Mouse (Mus musculus) gastrocnemius, adult 2 months (tissue): ENCODE data around the gene Ggn. TPM values are rescaled to one million over a fixed set of nuclear protein-coding genes. Genes with fewer than 3 reads are reported as not detected.
"Not testable (repeated sequence)": the region's sequence is repeated elsewhere in the genome, so short reads cannot be mapped to it uniquely, and the experiment has no call there.

Experiments
- DNase-seq: peaks from one replicate; pipeline ENCODE4 v3.0.0; 2022
- H3K27ac ChIP-seq: fragments of 200-600 bp; 2 replicates; pipeline ENCODE4 v1.8.1; 2022; ENCODE audit warnings: mild to moderate bottlenecking
- H3K4me3 ChIP-seq: fragments of 200-600 bp; 2 replicates; pipeline ENCODE4 v1.8.1; 2022; ENCODE audit warnings: mild to moderate bottlenecking, moderate library complexity
- CTCF ChIP-seq: fragments of 200-600 bp; IDR thresholded peaks from 2 replicates; pipeline ENCODE4 v1.8.1; 2022; ENCODE audit warnings: antibody characterized with exemption, mild to moderate bottlenecking, moderate library complexity
- intact Hi-C: fragments of 180-260 bp; cut with DNase I; formaldehyde crosslinking; loops from one replicate; pipeline ENCODE4 v1.15.1; 2025
- long read RNA-seq, 2 experiments: library from polyadenylated mRNA; stranded (forward); transcript quantifications; one replicate each; pipeline ENCODE4 v2.0.0; 2021
- total RNA-seq, 2 experiments: library from RNA; stranded (reverse); gene quantifications; 2 replicates each; pipeline ENCODE4 v1.2.3; 2021

Gene Ggn
- total RNA-seq: under 1 TPM; 0.14 to 0.20 TPM
- long read RNA-seq, experiment 1: 0 reads
- long read RNA-seq, experiment 2: 0 reads

GRCm38 (mm10) chr7:29170066-29170754 is at the start of gene Ggn, which contains the start of gene Spred3:
TSS of gene Ggn (plus strand) at chr7:29170210.
TSS of gene Spred3 (minus strand) at chr7:29170411.
- intact Hi-C loops: loop anchor here (5.0 to 10.0 kb wide), 2 partner anchors 405 to 1678 kb away; partner anchors contain the start of genes Nfkbib and Sirt2

DNA sequence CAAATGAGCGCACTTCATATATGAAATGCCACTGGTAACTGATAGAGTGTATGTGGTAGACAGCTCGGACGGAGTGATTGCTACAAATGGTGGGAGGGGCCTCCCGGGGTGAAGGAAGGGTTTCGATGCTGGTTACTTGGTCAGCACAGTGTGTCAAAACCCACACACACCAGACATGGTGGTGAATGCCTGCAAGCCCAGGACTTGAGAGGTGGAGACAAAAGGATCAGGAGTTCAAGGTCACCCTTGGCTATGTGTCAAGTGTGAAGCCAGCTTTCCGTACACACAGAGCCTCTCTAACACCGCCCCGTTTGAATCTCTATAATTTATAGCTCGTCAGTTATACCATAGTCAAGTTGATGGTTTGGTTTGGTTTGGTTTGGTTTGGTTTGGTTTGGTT is 47.2 kb upstream of the Ggn start:
- intact Hi-C loops: no loop called here
- H3K27ac ChIP-seq: peak overlapping the region; percentile 97

More at GRCm38 (mm10) chr7:29170066-29170754, at the start of gene Ggn, which contains the start of gene Spred3:
- Histone ChIP-seq H3K27ac (peak within 1 kb of the TSS; percentile 83), H3K4me3 (peak within 1 kb of the TSS; percentile 89)
- TF ChIP-seq CTCF: no peak
- DNase-seq: peak; percentile 84

GRCm38 (mm10) chr7:29123531-29124358 is 46.3 kb upstream of the Ggn start:
- intact Hi-C loops: loop anchor here (2.0 kb wide), 1 partner anchor 55 kb away; no protein-coding TSS in a partner anchor
- peak overlapping the region; percentile 97 for H3K27ac ChIP-seq
- TF ChIP-seq CTCF: no peak
- peak overlapping the region; percentile 87 for H3K4me3 ChIP-seq
- peak; percentile 93 for DNase-seq

More for the DNA sequence above, 47.2 kb upstream of the Ggn start:
- DNase-seq: no peak
- H3K4me3 ChIP-seq: peak overlapping the region; percentile 72
- no peak for TF ChIP-seq CTCF

DNA sequence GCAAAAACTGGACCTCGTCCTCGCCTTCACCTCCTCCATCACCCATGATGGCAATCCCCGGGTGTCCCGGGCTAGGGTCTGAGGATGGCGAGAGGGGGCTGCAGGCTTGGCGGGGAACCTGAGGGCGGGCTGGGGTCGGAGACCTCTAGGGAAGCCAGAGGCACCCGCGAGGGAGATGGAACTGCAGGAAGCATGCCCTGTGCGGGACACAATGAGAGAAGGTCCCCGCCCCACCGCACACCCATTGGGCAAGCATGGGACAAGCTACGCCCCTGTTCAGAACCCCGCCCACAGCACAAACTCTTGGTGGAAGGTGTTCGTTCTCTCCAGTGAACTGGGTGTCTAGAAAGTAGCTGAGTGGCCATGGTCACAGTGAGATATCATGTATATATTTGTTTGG is 45.0 kb upstream of the Ggn start, which contains the start of gene Ryr1:
Ryr1 (minus strand) TSS at position 210 of the 400 bp plus-strand sequence.
- peak; percentile 93 for DNase-seq
- H3K4me3 ChIP-seq: peak within 1 kb of the TSS; percentile 87
- no peak for TF ChIP-seq CTCF
- peak within 1 kb of the TSS; percentile 97 for H3K27ac ChIP-seq
- intact Hi-C loops: loop anchor here (2.0 kb wide), 1 partner anchor 54 kb away; no protein-coding TSS in a partner anchor

DNA sequence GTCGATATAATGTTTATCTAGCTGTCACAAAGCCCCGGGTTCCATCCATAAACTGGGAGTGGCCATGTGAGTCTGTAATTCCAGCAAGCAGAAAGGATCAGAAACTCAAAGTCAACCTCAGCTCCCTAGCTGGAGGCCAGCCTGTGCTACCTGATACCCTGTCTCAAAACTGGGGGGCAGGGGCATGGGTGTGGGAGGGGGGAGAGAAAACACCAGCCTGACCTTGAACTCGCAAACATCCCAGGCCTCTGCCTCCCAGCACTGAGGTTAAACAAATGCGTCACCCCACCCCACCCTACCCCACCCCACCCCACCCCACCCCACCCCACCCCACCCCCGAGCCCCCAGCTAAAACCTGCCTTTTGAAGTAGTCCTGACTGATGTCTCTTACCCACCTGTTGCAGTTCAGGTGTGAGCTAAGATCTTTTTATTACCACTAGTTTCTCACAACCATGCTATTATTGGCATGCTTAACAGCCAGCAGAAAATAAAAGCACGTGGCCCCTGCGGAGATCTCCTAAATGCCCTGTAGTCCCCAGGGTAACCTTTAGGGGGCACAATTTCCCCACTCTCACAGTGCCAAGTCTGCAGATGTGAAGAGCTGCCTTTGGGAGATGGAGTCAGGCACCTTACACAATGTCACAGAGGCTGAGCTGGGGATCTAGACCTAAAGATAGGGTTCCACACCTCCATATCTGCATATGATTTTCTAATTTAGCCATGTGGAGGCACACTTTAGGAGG is 43.7 kb upstream of the Ggn start:
- Histone ChIP-seq H3K27ac (peak overlapping the region; percentile 97), H3K4me3 (peak overlapping the region; percentile 87; the same call in 1 of the 2 replicates)
- DNase-seq: peak; percentile 81
- TF ChIP-seq CTCF: peak; percentile 84
- intact Hi-C loops: no loop called here

DNA sequence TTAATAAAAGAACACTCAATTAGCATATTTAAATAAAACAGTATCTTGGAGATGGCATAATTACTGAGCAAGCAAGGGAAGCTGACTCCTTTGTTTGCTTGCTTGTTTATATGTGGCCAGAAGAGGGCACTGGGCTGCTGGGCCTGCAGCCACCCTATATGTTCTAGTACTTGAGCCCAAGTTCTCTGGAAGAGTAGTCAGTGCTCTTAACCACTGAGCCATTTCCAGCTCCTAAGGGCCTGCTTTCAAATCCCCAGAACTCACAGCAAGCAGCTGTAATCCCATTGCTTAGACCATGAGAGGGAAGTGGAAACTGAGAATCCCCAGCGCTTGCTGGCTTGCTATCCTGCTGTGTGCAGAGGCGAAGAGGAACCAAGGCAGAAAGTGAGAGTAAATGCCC is 41.3 kb upstream of the Ggn start:
- TF ChIP-seq CTCF: peak; percentile 64
- no peak overlapping the region for H3K4me3 ChIP-seq
- intact Hi-C loops: no loop called here
- no peak overlapping the region for H3K27ac ChIP-seq
- no peak for DNase-seq

DNA sequence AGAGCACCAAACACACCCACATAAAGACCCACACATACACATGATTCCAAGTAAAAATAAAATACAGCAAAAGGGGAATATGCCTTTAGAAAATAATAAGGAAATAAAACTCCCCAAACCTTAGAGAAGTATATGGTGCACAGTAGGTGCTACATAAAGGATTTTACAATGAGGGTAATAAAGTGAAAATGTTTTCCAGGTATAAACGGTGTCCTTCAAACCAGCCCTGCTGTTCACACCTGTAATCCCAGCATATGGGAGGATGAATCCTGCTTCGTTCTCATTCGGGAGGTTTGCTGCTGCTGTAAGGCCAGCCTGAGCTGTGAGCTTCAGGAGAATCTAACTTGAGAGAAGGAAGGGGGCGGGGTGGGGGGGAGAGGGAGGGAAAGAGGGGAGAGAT is 35.8 kb upstream of the Ggn start:
- no peak overlapping the region for H3K4me3 ChIP-seq

DNA sequence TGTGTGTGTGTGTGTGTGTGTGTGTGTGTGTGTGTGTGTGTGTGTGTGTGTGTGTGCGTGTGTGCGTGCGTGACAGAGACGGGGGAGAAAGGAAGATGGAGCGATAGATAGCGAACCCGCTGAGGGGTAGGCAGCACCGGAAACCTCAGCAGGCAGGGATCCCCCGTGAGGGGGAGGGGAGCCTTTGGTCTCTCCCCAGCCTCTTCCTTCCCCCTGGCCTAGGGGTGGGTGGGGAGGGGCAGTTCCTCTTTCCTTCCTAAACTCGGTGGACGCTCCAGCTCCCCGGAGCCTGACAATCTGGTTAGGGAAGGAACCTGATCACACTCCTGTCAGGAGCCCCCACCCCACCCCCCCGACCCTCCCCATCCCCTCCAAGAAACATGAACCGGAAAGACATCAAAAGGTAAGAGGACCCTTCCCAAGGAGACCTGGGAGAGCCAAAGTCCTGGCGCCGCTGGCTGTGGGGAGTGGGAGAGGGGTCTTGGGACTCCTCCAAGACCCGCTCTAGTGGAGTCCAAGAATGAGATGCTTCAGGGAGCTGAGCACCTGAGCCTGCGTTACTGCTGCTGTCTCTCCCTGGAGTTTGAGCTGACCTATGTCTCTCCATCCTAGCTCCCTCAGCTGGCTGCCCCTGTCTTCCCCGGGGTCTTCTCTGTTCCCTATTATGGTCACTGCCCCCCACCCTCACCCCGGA is 35.2 kb upstream of the Ggn start, which contains the start of gene Rasgrp4:
Rasgrp4 (plus strand) TSS at position 159 of the 694 bp plus-strand sequence.
- H3K4me3 ChIP-seq: peak within 1 kb of the TSS; percentile 55
- no peak for TF ChIP-seq CTCF
- DNase-seq: no peak
- intact Hi-C loops: no loop called here
- H3K27ac ChIP-seq: peak within 1 kb of the TSS; percentile 56; the same call in 1 of the 2 replicates

More for the DNA sequence above, 35.8 kb upstream of the Ggn start:
- no peak for TF ChIP-seq CTCF
- DNase-seq: no peak
- intact Hi-C loops: no loop called here
- H3K27ac ChIP-seq: no peak overlapping the region

GRCm38 (mm10) chr7:29137429-29137828 is 32.6 kb upstream of the Ggn start:
- no peak for TF ChIP-seq CTCF
- H3K27ac ChIP-seq: no peak overlapping the region
- intact Hi-C loops: no loop called here
- no peak overlapping the region for H3K4me3 ChIP-seq
- DNase-seq: no peak

- intact Hi-C loops, H3K4me3 ChIP-seq, H3K27ac ChIP-seq, DNase-seq: not testable (repeated sequence)
Observed at GRCm38 (mm10) chr7:29139237-29139636, 30.8 kb upstream of the Ggn start.

DNA sequence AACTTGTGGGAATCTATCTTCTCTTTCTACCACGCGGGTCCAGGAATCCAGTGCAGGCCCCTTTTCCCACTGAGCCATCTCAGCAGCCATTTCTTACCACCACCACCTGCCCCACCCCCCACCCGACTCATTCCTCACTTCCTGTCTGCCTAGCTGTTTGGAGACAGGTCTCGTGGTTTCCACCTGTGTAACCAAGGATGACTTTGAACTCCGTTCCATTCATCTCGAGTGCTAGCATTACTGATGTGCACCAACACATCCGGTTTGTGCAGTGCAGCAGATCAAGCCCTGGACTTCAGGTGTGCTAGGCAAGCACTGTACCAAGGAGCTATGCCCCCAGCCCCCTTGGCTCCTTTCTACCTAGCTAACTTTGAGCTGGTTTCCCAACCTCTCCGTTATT is 28.6 kb upstream of the Ggn start:
- DNase-seq: no peak
- intact Hi-C loops: no loop called here
- TF ChIP-seq CTCF: no peak
- no peak overlapping the region for H3K4me3 ChIP-seq
- H3K27ac ChIP-seq: no peak overlapping the region
